Mouse (Mus musculus): Measurements from ENCODE around the gene Mthfd1.

DNA sequence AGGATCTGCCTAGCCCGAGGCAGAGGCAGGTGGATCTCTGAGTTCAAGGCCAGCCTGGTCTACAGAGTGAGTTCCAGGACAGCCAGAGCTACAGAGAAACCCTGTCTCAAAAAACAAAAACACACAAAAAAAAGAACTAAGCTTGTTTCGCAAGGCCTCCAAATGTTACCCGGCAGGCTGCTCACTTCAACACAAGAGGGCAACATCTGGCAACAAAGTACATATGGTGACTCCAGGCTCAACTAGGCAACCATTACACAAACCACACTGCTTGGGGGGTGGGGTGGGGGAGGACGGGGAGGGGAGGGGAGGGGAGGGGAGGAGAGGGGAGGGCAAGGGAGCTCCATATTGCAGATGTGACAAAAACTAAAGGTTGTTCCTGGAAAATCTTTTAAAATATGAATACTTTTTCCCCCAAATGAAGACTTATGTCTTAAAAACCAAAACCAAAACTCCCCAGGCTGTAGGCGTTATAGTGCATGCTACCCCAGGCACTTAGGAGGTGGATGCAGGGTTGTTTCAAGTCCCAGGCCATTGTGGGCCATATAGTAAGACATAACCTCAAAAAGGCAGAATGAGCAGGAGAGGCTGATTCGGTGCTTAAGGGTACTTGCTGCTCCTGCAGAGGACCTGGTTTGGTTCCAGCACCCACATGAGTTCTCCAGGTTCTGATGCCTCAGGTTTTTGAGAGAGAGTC is 90.8 kb downstream of the Mthfd1 start:
- peak; percentile 68 for TF ChIP-seq CTCF (IDR thresholded peaks at IDR 0.05)
- no peak for TF ChIP-seq EP300 (IDR thresholded peaks at IDR 0.05)

Measured in lung, postnatal 0 days (tissue).